In the genomic region with DNA sequence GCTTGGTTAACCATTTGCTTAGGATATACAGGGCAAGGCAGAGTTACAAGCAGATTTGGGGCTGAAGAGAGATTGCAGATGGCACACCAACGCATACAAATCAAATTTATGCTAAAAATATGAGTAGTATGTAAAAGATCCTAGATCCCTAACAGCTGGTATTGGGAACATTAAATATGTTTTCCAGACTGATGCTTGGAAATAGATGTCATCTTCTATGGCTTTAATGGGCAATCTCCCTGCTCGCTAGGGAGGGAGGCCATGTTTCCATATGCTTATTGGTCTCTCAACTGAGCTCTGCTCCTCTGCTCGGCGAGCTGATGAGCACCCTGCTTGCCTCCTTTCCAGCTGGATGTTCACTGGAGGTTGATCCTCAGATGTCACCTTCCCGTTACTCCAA, we compare ENCODE assay signal across 15 mouse cellular contexts.
"Had no signal": no experiment of that assay in that cellular context is flagged by ENCODE, and none has a peak within 500 bp of the region (broad histone marks: within the 10 kb centered on the region; RNA-seq: fewer than 3 reads in every experiment).

No protein-coding gene starts in this region.

- H3K9me3 ChIP-seq: intestine, embryonic 15.5 days; kidney, embryonic 15.5 days; liver, embryonic 13.5 days had no signal

- H3K4me1 ChIP-seq: intestine, embryonic 15.5 days; kidney, embryonic 15.5 days; liver, embryonic 13.5 days had no signal

- H3K9ac ChIP-seq: intestine, embryonic 15.5 days; kidney, embryonic 15.5 days; liver, embryonic 13.5 days had no signal

- ATAC-seq: intestine, embryonic 15.5 days had no signal

- H3K4me2 ChIP-seq: intestine, embryonic 15.5 days; kidney, embryonic 15.5 days; liver, embryonic 13.5 days; midbrain, embryonic 11.5 days had no signal

- H3K27me3 ChIP-seq: intestine, embryonic 15.5 days; kidney, embryonic 15.5 days; liver, embryonic 13.5 days had no signal

- H3K27ac ChIP-seq: intestine, embryonic 15.5 days; kidney, embryonic 15.5 days; left cerebral cortex, adult 2 months; liver, embryonic 13.5 days; stomach, postnatal 0 days had no signal

- H3K4me3 ChIP-seq: intestine, embryonic 15.5 days; kidney, embryonic 15.5 days; left cerebral cortex, adult 2 months; liver, embryonic 13.5 days had no signal

- DNase-seq: kidney, adult 11 months; kidney, adult 8-10 months; kidney, postnatal 10 days; kidney, postnatal 36 days; liver, embryonic 13.5 days; lung, adult 2 months; lung, postnatal 14 days; lung, postnatal 4 days; midbrain, embryonic 14.5 days; thymus, postnatal 25 days had no signal

- H3K36me3 ChIP-seq: intestine, embryonic 15.5 days; kidney, embryonic 15.5 days; liver, embryonic 13.5 days had no signal
